Mouse (Mus musculus) urinary bladder, adult 2 months (tissue): ENCODE results near the gene Dap. TPM values are rescaled to one million over a fixed set of nuclear protein-coding genes. Genes with fewer than 3 reads are reported as not detected.

Experiments
- DNase-seq: peaks from one replicate; pipeline ENCODE4 v3.0.0; 2022; ENCODE audit warnings: low spot score
- polyA plus RNA-seq: library from polyadenylated mRNA; depleted of rRNA; stranded (reverse); fragments of >200 nt; gene quantifications from 2 replicates; pipeline ENCODE4 v1.2.3, GENCODE M21; 2012

Gene Dap
- polyA plus RNA-seq, 1 experiment, result 210 TPM

DNA sequence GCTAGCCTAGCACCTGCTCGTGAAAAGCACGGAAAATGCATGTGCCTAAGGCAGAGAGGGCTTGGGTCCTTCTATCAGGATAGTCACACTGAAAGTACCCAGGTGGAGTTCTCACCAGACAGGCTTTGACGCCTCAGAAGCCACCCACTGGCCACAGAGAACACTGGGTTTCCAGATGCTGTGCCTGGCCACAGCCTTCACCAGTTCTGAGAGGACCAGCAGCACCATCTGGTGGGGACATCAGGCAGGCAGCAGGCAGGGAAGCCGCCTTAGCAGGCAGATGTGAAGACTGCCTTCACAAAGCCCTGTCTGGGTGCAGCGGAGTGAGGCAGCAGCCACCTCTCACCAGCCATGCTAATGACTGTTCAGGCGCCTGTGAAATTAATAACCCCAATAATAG, 40.7 kb downstream of the Dap start:
- DNase-seq, result peak; percentile 43

DNA sequence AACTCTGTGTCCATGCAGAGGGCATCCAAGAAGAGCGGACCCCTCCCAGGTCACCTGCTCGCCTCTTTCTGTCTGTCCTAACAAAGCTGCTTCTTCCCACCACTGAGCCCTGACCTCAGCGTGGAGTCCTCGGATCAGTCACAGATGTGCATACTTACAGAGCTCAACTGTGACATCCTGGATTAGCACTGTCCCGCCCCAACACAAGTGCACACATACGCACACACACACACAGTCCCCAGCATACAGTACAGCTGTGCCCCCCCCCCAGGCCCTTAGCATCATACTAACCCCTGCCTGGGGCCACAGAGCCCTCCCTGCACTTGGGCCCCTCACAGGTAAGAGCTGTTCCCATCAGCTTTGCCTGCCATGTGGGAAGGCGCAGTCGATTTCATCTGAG, 41.3 kb downstream of the Dap start:
- no peak for DNase-seq

DNA sequence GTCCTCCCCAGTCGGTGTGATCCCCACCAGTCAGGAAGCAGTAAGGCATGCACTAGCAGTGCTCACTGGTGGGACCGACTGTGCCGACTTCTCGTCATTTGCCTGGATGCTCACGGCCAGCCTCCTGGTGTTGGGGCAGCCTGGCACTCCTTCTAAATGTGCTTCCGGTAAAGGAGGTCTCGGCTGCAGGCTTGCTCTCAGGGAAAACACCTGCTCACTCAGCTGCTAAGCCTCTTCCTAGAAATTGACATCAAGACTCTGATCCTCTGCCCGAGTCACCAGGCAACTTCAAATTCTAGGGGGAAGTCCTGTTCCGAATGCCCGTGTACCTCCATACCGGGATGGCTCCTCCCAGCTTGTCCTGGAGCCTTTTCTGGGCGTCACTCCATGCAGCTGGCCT, 41.7 kb downstream of the Dap start:
- DNase-seq, result no peak

DNA sequence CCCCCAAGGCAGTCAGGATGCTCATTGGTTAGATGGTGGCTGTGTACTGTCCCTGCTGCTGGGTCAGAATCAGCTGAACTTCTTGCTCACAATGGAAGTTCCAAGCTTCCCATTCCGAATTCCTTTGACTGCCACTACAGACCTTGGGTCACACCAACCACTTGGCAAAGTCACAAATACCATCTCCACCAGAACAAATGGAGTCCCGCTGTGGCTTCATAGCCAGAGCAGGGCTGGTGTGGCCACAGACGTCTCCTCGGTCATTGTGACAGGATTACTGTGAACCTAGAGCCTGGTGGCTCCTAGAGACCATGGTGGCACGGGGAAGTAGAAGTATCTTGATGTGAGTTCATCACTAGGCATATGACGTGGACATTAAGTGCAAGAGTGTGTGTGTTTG, 44.0 kb downstream of the Dap start:
- DNase-seq, result no peak

DNA sequence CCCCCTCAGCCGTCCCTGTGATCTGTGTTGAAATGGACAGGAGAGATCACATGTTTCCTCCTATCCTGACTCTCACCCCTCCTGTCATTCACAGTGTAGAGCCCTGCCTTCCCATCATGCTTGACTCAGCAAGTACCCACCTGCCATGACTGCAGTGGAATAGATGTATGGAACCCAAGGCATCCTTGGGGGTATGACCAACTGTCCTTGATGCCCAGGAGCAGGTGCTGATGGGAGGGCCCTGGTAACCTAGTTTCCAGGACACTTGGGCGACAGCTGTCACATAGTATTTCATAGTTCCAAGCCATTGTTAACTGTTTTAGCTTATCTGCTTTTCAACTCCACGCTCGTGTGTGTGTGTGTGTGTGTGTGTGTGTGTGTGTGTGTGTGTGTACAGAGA, 45.4 kb downstream of the Dap start:
- DNase-seq, result no peak

DNA sequence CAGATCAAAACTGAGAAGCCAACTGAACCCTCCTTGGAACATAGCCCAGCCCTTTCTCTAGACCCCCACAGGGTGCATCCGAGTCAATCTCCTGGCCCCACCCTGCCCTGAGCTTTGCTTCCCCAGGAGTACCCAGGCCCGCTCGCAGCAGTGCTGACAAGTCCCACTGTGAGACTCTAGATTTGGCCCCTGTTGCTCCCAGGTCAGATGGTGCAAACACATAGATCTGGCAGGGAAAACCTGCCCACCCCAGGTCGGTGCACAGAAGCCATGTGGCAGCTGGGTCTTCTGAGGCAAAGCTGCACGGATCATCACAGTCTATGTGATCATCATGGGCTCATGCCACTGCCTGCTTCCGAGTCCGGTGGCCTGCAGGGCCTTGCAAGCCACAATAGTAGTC, 48.6 kb downstream of the Dap start:
- DNase-seq, result no peak

DNA sequence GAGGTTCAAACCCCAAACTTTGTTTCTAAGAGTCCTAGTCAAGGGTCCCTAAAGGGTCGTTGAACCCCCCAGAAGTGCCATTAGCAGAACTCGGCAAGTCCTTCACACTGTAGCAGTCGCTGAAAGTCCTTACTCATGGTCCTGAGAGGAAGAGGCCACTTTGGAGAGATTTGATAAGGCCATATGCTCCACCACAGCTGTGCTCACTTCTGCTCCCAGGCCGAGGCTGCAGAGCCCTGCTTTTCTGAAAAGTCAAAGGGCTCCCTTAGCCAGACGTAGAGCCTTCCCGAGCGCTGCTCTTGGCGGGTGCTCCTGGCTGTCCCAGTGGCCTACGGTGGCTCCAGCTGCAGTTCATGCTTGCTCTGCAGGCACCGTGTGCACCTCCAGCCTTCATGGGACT, 49.4 kb downstream of the Dap start:
- DNase-seq, result no peak

DNA sequence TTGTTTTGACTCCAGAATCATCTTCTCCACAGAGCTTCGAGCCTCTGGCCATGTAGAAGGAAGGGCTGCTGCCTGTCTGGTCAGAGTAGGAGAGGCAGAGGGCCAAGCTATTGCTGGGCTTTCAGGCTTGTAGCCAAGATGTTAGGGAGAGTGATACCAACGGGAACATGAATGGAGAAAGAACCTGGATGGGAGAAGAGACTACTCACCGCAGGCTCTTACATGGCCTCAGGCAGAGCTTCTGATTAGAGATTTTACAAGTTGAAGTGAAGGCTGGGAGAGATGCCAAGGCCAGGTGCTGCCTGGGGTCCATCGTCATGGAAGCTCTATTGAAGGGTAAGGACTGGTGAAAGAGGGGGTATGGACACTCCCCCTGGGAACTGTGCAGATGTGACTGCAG, 54.0 kb downstream of the Dap start:
- DNase-seq, result no peak

DNA sequence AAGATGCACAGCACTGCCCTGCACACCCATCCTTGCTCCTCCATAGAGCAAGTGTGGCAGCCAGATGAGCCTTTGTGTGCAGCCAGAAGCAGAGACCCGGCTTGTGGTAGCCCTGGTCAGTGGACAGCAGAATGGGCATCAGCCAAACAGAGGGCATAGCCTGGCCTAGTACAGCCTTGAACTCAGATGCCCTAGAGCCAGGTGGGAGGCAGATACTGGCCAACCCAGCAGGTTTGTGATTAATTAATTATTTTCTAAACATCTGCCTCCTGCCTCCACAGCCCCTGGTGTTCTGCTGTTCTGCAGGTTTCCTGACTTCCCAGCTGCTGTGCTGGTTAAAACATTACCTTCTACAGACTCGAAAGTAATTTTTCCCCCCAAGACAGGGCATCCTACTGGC, 55.0 kb downstream of the Dap start:
- DNase-seq, result no peak

DNA sequence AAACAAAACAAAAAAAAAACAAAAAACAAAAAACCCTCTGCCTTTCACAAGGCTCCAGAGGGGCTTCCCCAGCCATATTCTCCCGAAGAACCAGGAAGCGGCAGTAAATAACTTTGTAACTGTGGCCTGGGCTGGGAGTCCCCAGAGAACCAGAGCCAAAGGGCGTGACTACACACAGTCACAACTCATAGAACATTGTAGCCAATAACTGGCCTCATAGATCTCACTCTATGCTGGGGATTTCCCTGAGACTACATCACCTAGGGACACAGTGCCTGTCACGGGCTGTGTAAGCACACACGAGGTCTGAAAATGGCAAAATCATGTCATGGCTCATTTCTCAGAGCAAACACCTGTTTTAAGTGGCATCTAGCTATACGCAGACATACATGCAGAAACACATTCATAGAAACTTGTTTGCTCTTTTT, 55.5 kb downstream of the Dap start:
- DNase-seq, result no peak

DNA sequence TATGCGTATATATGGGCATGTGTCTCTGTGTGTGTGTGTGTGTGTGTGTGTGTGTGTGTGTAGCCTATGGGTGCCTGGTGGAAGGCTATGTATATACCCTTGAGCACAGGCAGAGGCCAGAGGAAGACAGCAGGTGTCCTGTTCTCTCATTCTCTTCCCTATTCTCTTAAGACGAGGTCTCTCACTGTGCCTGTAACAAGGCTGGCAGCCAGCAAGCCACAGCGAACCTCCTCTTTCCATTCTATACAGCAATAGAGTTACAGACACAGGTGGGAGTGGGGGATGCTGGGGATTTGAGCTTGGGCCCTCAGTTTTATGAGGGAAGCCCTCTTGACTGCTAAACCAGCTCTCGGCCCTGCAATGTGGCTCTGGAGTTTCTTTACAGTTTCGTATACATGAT, 55.9 kb downstream of the Dap start:
- DNase-seq, result no peak

DNA sequence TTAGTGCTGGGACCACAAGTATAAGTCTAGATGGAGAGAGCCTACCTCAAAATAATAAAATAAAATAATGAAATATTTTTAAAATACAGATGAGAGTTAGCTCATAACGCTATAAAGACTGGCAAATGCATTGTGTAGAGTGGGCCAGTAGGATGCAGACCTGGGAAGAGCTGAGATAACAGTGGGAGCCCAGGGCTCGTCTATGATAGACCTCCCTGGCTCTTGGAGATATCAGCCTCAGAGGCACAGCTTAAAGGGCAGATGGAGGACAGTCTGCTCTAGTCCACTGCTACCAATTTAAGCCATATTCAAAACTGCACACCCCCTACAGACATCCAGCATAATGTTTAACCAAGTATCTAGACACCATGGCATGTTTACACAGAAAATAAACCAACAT, 56.6 kb downstream of the Dap start:
- DNase-seq, result no peak

DNA sequence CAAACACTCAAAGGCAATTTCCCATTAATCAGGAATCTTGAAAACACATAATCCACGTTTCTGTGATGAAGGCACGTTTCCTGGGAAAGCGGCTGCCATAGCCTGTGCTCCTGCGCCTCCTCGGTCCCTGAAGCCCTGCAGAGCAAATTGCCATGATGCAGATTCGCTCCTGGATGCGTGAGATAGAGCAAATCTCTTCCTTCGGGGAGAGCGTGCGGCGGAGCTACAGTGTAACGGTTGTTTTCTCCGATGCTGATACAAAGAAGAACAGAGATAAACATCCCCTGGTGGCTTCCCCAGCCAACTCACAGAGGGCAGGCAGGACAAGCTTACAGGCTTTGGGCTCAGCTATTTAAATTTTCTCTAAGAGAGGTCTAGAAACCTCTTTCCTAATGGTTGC, 57.7 kb downstream of the Dap start:
- no peak for DNase-seq

DNA sequence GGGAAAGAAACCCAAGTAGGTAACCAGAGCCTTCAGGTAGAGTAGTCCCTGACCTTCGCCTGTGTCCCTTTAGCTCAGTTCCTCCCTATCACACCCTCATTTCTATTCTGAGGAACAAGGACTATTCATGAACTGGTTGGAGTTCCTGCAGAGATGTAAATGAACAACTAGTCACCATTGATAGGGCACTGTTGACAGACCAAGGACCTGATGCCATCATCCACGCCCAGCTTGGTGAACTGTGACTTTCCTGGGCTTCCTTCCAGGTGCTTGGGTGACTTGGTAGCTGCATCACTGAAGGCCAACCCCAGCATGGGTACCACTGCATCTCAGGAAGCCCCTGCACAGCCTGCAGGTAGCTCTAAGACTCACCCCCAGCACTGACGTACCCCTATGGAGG, 58.2 kb downstream of the Dap start:
- no peak for DNase-seq

DNA sequence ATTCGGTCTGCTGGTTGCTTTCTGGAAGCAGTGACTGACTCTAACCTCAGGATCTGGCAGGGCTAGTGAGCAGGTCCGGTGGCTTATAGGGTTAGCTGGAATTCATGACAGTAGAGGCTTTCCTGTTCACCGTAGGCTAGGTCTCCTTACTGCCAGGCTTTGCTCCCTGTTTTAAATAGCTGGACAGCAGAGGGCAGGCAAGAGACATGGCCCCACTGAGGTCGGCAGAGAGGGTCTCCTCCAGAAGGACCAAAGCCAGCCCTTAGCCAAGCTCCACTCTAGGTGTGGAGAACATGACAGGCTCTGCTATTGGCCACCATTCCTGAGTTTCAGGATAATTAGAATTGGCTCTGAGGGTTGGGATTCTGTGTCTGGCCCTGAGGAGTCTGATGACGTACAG, 60.0 kb downstream of the Dap start:
- DNase-seq, result no peak

DNA sequence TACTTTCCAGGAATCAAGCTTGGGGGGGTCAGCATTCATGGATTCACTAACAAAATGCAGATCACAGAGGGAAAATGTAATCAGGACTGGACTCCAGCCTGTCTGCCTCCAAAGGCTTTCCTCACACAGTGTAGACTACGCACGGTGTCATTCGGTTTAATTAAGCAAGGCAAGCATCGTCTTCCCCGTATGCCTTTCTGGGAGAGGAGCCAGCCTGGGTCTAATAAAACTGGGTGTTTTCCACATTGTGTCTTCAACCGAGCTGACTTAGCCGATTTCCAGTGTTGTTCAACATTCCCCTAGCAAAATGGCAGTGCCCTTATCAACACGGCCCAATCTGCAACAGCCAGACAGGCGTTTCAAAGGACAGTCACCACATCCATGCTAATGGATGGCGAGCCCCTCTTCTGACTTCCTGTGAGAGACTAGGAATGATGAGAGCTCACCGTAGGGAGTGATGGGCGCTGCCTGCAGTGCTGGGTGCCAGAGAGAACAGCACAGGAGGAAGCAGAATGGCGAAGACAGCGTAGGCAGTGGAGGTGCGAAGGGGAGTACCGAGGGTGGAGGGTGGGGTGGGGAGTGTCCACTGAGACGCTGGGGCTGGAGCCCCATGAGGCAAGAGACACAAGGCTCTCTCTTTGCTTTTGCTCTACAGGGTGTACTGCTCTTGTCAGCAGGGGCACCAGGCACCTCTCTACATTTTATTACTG, 61.0 kb downstream of the Dap start:
- DNase-seq, result no peak

DNA sequence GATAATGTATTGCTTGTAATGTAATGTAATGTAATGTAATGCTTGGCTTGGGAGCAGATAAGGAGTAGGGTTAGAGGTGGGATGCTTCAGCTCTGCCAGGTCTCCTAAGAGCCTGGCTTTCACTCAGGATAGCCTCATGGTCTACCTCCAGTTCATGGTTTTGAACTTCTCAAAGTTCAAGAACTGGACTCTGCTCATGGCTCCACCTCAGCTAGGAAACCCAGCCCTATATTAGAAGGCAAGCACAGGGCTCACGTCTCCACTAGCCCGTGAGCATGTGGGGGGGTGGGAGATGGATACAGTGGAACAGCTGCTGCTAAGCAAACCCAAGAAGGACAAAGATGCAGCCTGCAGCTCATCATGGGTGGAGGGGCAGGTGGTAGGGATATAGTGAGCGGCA, 61.6 kb downstream of the Dap start:
- no peak for DNase-seq

DNA sequence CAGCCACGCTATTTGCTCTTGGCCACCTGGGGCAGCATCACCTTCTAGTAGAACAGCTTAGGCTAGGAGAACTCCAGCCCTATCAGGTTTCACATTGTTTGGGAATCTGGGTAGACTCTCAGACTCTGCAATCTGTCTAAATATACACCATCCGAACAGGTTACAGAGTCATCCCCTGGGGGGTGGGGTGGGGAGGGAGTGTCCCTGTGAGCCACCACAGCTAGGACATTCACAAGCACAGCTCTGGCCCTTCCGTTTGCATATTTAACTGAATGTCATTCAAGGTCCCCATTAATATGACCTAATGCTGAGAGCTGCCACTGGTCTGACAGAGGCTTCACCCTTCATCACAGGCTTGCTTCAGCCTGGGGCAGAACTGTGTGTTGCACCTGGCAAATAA, 68.5 kb downstream of the Dap start:
- no peak for DNase-seq

DNA sequence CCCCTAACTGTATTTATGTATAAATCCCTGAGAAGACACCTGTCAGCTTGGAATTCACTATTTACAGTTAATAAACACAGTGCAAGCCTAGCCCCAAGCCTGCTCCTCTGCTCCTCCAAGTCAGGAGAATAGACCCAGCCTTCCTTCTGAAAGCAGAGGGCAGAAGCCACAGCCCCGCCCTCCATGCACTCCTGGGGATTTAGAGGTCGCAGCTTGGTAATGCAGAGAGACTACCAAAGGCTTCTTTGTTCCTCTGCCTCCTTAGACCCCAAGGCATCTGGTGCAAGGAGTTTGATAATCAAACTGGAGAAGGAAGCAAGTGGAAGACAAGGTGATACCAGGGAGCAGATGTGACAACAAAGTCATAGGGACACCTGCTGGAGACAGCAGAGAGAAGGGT, 70.2 kb downstream of the Dap start:
- no peak for DNase-seq

DNA sequence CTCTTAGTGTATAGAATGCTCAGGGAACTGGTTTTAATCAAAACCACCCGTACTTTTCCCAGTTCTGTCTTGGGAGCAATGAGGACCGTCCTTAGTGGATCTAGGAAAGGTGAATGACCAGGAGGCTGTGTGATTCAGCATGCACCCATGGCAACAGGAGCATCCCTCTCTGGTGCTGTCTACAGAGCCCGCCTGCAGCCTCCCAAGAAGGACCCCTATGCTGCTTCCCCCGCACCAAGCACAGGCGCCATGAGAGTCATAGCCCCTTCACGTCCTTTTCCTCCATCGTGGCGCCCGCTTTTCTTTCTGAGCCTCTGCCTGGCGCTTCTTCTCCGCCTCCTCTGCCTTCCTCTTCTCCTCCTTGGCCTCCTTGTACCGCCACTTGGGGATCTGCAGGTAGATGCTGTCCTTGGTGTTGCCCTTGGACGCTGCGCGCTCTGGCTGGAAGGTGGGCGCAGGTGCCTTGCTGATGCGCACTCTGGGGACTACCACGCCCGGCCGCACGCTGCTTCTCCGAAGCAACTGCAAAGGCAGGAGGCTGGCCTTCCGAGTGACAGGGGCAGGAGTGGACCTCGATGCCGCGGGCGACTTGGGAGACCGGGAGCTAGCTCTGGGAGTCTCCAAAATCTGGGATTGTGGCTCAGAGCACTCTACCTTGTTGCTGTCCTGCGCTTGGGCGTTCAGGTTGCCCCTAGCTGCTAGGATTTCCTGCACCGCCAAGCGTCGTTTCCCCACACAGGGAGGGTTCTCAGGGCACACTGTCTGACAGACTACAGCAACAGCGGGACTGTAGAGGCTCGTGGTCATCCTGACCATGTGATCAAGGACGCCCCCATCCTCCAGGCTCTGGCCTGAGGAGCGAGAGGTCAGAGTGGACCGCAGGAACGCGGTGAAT, 73.0 kb downstream of the Dap start:
- DNase-seq, result no peak

DNA sequence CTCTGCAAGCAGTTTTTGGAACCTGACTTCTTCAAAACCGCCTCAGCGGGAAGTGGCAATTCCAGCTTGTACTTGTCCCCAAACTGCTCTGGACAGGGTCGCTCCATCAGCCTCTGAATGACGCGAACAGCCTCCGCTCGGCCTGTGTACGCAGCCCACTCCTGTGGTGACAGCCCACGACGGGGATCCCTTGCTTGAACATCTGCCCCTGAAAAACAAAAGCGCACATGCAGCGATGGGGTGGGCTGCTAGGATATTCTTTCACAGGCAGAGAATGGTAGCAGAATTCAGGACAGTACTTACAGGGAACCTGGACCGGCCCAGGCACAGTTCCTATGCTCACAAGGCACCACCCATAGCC, 73.6 kb downstream of the Dap start:
- DNase-seq, result no peak

DNA sequence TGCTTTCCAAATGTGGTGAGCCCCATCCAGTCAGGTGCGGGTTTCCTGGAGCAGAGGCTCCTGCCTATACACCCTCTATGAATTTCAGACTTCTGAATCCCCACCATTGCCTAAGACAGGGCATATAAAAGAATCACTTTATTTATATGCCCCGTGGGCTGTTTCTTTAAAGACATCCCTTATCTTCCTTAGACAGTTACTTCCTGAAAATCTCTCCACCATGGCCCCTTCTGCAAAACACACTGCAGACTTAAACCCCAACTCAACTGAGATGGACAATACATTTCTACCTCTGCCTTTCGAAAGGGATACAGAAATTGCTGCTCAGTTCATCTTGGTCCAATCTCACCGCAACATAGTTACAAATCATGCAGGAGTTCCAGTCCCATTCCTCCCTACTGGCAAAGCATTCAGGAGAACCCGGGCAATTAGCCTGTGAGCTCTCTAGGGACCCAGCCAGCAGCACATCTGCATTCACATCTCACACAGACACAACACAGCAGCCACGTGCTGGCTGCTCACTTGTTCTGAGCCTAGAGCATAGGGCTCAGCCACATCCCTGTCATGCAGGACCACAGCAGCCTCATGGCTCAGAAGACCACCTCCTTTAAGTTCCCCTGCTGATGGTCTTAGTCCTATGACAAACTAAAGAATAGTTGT, 75.3 kb downstream of the Dap start:
- DNase-seq, result no peak
